Mouse (Mus musculus): ENCODE results near the gene Man2a2.

- TF ChIP-seq POLR2A (IDR thresholded peaks at IDR 0.05; ENCODE audit: borderline replicate concordance, extremely low read depth, insufficient read depth, insufficient read length, poor library complexity, severe bottlenecking) (no peak), CTCF (IDR thresholded peaks at IDR 0.05; ENCODE audit: borderline replicate concordance, extremely low read depth, insufficient read depth, insufficient read length) (no peak)
These were observed 1.7 kb downstream of the Man2a2 start for GRCm38 (mm10) chr7:80369461-80369860.

Measured in brain, embryonic 14.5 days (tissue).